Mouse (Mus musculus): ENCODE results near the gene Ccl5.

- TF ChIP-seq POLR2A (IDR thresholded peaks at IDR 0.05; ENCODE audit: insufficient read depth, low read depth, low read length), result no peak
- no peak for TF ChIP-seq CTCF (IDR thresholded peaks at IDR 0.05; ENCODE audit: insufficient read depth, low read depth, low read length)
These were observed 10.6 kb upstream of the Ccl5 start for GRCm38 (mm10) chr11:83540931-83541330.
